Mouse (Mus musculus): Measurements from ENCODE around the gene Wfdc3.

GRCm38 (mm10) chr2:164777246-164778014 is 31.7 kb upstream of the Wfdc3 start:
- TF ChIP-seq CTCF (conservative IDR thresholded peaks at IDR 0.05; ENCODE audit: low read length) (no peak), NANOG (IDR thresholded peaks at IDR 0.05; ENCODE audit: borderline replicate concordance, low read length) (no peak), POU5F1 (IDR thresholded peaks at IDR 0.05; ENCODE audit: borderline replicate concordance, low read length) (no peak)

All from E14TG2a.4 (cell line).